Mouse (Mus musculus) midbrain, embryonic 13.5 days (tissue): ENCODE data around the gene Trp53inp2. TPM values are rescaled to one million over a fixed set of nuclear protein-coding genes. Genes with fewer than 3 reads are reported as not detected.

ENCODE experiments used
- ATAC-seq: fragments of 200-750 bp; cut with Nextera tagmentation; 2 replicates; pipeline ENCODE4 v1.8.0; 2017; ENCODE audit warnings: mild to moderate bottlenecking, moderate TSS enrichment, moderate library complexity
- H3K27ac ChIP-seq: fragments of 300-500 bp; sonication (generic); 2 replicates; pipeline ENCODE4 v1.5.1; 2015; ENCODE audit warnings: inconsistent platforms, mild to moderate bottlenecking, moderate library complexity
- H3K27me3 ChIP-seq: fragments of 300-500 bp; sonication (generic); 2 replicates; pipeline ENCODE4 v1.6.1; 2015; ENCODE audit warnings: mild to moderate bottlenecking, inconsistent platforms
- H3K36me3 ChIP-seq: fragments of 300-500 bp; sonication (generic); 2 replicates; pipeline ENCODE4 v1.6.1; 2015; ENCODE audit warnings: mild to moderate bottlenecking, inconsistent platforms
- H3K4me1 ChIP-seq: fragments of 300-500 bp; sonication (generic); replicated peaks from 2 replicates; pipeline ENCODE4 v1.6.1; 2015; ENCODE audit warnings: inconsistent platforms
- H3K4me2 ChIP-seq: fragments of 300-500 bp; sonication (generic); replicated peaks from 2 replicates; pipeline ENCODE4 v1.6.1; 2015; ENCODE audit warnings: moderate library complexity, mild to moderate bottlenecking, inconsistent platforms
- H3K4me3 ChIP-seq: fragments of 300-500 bp; sonication (generic); replicated peaks from 2 replicates; pipeline ENCODE4 v1.5.1; 2015; ENCODE audit warnings: mild to moderate bottlenecking, inconsistent platforms
- H3K9ac ChIP-seq: fragments of 300-500 bp; sonication (generic); replicated peaks from 2 replicates; pipeline ENCODE4 v1.6.1; 2015; ENCODE audit warnings: mild to moderate bottlenecking, inconsistent platforms
- H3K9me3 ChIP-seq: fragments of 300-500 bp; sonication (generic); 2 replicates; pipeline ENCODE4 v1.6.1; 2016; ENCODE audit warnings: mild to moderate bottlenecking, inconsistent platforms
- WGBS: fragments of 180-500 bp; shearing (Covaris S2); methylation state at CpG from one replicate; pipeline ENCODE4 v1.1.7; 2015; 5-methylcytosine and 5-hydroxymethylcytosine counted together
- polyA plus RNA-seq: library from polyadenylated mRNA; unstranded; fragments of >200 nt; fragmentation: Nextera tagmentation; extraction: Ambion mirVana; gene quantifications from 2 replicates; pipeline ENCODE4 v1.2.1, GENCODE M21; 2015

Gene Trp53inp2
- polyA plus RNA-seq, 1 experiment from 2014 or later: 131 TPM

- no peaks in the 10 kb centered on the region for H3K27me3 ChIP-seq
- H3K9me3 ChIP-seq: no peaks in the 10 kb centered on the region
- H3K4me3 ChIP-seq: no peak overlapping the region
- H3K9ac ChIP-seq: no peak overlapping the region
- H3K4me2 ChIP-seq: no peak overlapping the region
- 0 out of 2 replicates have a peak overlapping the region, but pooled peaks have one; percentile 41 for H3K27ac ChIP-seq
- 70% methylated on average over 7 of the region's 7 CpGs for WGBS
- no peak for ATAC-seq
- H3K4me1 ChIP-seq: no peaks in the 10 kb centered on the region
- H3K36me3 ChIP-seq: no peaks in the 10 kb centered on the region
Observed at GRCm38 (mm10) chr2:155369333-155369883, 11.5 kb upstream of the Trp53inp2 start.

- WGBS: 78% methylated on average over 4 of the region's 4 CpGs
- Histone ChIP-seq H3K9me3 (no peaks in the 10 kb centered on the region), H3K4me2 (no peak overlapping the region), H3K36me3 (no peaks in the 10 kb centered on the region), H3K9ac (no peak overlapping the region), H3K27ac (no peak overlapping the region), H3K4me1 (no peaks in the 10 kb centered on the region), H3K27me3 (no peaks in the 10 kb centered on the region), H3K4me3 (no peak overlapping the region)
- ATAC-seq: no peak
Observed at GRCm38 (mm10) chr2:155372451-155372850, 8.4 kb upstream of the Trp53inp2 start.

- Histone ChIP-seq H3K4me1 (no peaks in the 10 kb centered on the region), H3K27ac (no peak overlapping the region), H3K9ac (no peak overlapping the region), H3K9me3 (no peaks in the 10 kb centered on the region), H3K4me3 (no peak overlapping the region), H3K4me2 (no peak overlapping the region), H3K36me3 (no peaks in the 10 kb centered on the region), H3K27me3 (no peaks in the 10 kb centered on the region)
- WGBS: 88% methylated on average over 1 of the region's 1 CpGs
- no peak for ATAC-seq
Observed at GRCm38 (mm10) chr2:155373302-155373701, 7.6 kb upstream of the Trp53inp2 start.

GRCm38 (mm10) chr2:155373886-155374285 is 7.0 kb upstream of the Trp53inp2 start:
- no peaks in the 10 kb centered on the region for H3K9me3 ChIP-seq
- 70% methylated on average over 1 of the region's 1 CpGs for WGBS
- H3K27me3 ChIP-seq: peaks cover under 1% of the 10 kb centered on the region; the same call in 1 of the 2 replicates
- H3K9ac ChIP-seq: no peak overlapping the region
- H3K36me3 ChIP-seq: no peaks in the 10 kb centered on the region
- no peak overlapping the region for H3K4me3 ChIP-seq
- H3K4me2 ChIP-seq: no peak overlapping the region
- no peaks in the 10 kb centered on the region for H3K4me1 ChIP-seq
- no peak overlapping the region for H3K27ac ChIP-seq
- no peak for ATAC-seq

GRCm38 (mm10) chr2:155374521-155374920 is 6.3 kb upstream of the Trp53inp2 start:
- Histone ChIP-seq H3K36me3 (no peaks in the 10 kb centered on the region), H3K27me3 (peaks cover 2% of the 10 kb centered on the region; the same call in 1 of the 2 replicates), H3K4me1 (no peaks in the 10 kb centered on the region), H3K9me3 (no peaks in the 10 kb centered on the region), H3K9ac (no peak overlapping the region), H3K4me2 (no peak overlapping the region), H3K27ac (no peak overlapping the region), H3K4me3 (no peak overlapping the region)
- ATAC-seq: no peak

- ATAC-seq: no peak
- WGBS: 80% methylated on average over 10 of the region's 10 CpGs
- Histone ChIP-seq H3K9me3 (no peaks in the 10 kb centered on the region), H3K4me1 (peaks cover 12% of the 10 kb centered on the region), H3K9ac (no peak overlapping the region), H3K36me3 (no peaks in the 10 kb centered on the region), H3K27ac (no peak overlapping the region), H3K4me2 (no peak overlapping the region), H3K27me3 (peaks cover 2% of the 10 kb centered on the region; the same call in 1 of the 2 replicates), H3K4me3 (no peak overlapping the region)
Observed at GRCm38 (mm10) chr2:155376191-155376590, 4.7 kb upstream of the Trp53inp2 start.

- H3K4me1 ChIP-seq: peaks cover 49% of the 10 kb centered on the region
- ATAC-seq: no peak
Observed at GRCm38 (mm10) chr2:155381060-155381437, 190 bp downstream of the Trp53inp2 start.

GRCm38 (mm10) chr2:155381643-155382331 is 928 bp downstream of the Trp53inp2 start:
- Histone ChIP-seq H3K9me3 (no peaks in the 10 kb centered on the region), H3K36me3 (peaks cover 16% of the 10 kb centered on the region), H3K27me3 (peaks cover 2% of the 10 kb centered on the region; the same call in 1 of the 2 replicates), H3K4me1 (peaks cover 56% of the 10 kb centered on the region), H3K4me2 (peak overlapping the region; percentile 79), H3K9ac (peak overlapping the region; percentile 93), H3K4me3 (peak overlapping the region; percentile 68), H3K27ac (peak overlapping the region; percentile 99)
- WGBS: under 1% methylated on average over 60 of the region's 68 CpGs
- peak; percentile 93 for ATAC-seq

More at GRCm38 (mm10) chr2:155381060-155381437, 190 bp downstream of the Trp53inp2 start:
- Histone ChIP-seq H3K4me2 (peak overlapping the region; percentile 79), H3K9ac (peak overlapping the region; percentile 93), H3K27me3 (peaks cover 2% of the 10 kb centered on the region; the same call in 1 of the 2 replicates), H3K27ac (peak overlapping the region; percentile 99), H3K4me3 (peak overlapping the region; percentile 68), H3K36me3 (peaks cover 9% of the 10 kb centered on the region), H3K9me3 (no peaks in the 10 kb centered on the region)
- 2% methylated on average over 11 of the region's 11 CpGs for WGBS

GRCm38 (mm10) chr2:155382332-155382700 is 1.5 kb downstream of the Trp53inp2 start:
- 14% methylated on average over 6 of the region's 6 CpGs for WGBS
- Histone ChIP-seq H3K9me3 (no peaks in the 10 kb centered on the region), H3K4me2 (peak overlapping the region; percentile 79), H3K4me1 (peaks cover 61% of the 10 kb centered on the region), H3K4me3 (peak overlapping the region; percentile 68), H3K36me3 (peaks cover 21% of the 10 kb centered on the region), H3K9ac (peak overlapping the region; percentile 93), H3K27ac (peak overlapping the region; percentile 99), H3K27me3 (peaks cover 2% of the 10 kb centered on the region; the same call in 1 of the 2 replicates)
- peak; percentile 36 for ATAC-seq

- ATAC-seq: no peak
- Histone ChIP-seq H3K4me3 (peak overlapping the region; percentile 68), H3K27me3 (peaks cover 2% of the 10 kb centered on the region; the same call in 1 of the 2 replicates), H3K27ac (no peak overlapping the region; the same call in 1 of the 2 replicates), H3K36me3 (peaks cover 27% of the 10 kb centered on the region), H3K4me2 (peak overlapping the region; percentile 79), H3K4me1 (peaks cover 61% of the 10 kb centered on the region), H3K9me3 (no peaks in the 10 kb centered on the region), H3K9ac (peak overlapping the region; percentile 93)
- WGBS: 92% methylated on average over 2 of the region's 2 CpGs
Observed at GRCm38 (mm10) chr2:155382791-155383438, 2.1 kb downstream of the Trp53inp2 start.

- no peak for ATAC-seq
- Histone ChIP-seq H3K9ac (peak overlapping the region; percentile 48), H3K27ac (peak overlapping the region; percentile 32; the same call in 1 of the 2 replicates), H3K4me3 (peak overlapping the region; percentile 13), H3K4me1 (peaks cover 58% of the 10 kb centered on the region), H3K4me2 (peak overlapping the region; percentile 38), H3K27me3 (no peaks in the 10 kb centered on the region), H3K9me3 (no peaks in the 10 kb centered on the region), H3K36me3 (peaks cover 47% of the 10 kb centered on the region)
- 23% methylated on average over 7 of the region's 7 CpGs for WGBS
Observed at GRCm38 (mm10) chr2:155385090-155385489, 4.2 kb downstream of the Trp53inp2 start.
